Mouse (Mus musculus): ENCODE data around the gene Egf. TPM values are rescaled to one million over a fixed set of nuclear protein-coding genes. Genes with fewer than 3 reads are reported as not detected.

The Egf gene
- polyA plus RNA-seq, 1 experiment from 2014 or later, result 0.85 TPM

GRCm38 (mm10) chr3:129725592-129725991 lies 29.5 kb downstream of the Egf start:
- H3K4me3 ChIP-seq (ENCODE audit: low read depth, low read length), result peak overlapping the region; percentile 50; the same call in 1 of the 2 replicates
- peak; percentile 7; the same call in 1 of the 2 replicates for ATAC-seq

GRCm38 (mm10) chr3:129724961-129725501 lies 30.1 kb downstream of the Egf start:
- Histone ChIP-seq H3K9me3 (ENCODE audit: control insufficient read depth) (no peaks in the 10 kb centered on the region), H3K4me1 (replicated peaks; ENCODE audit: control insufficient read depth, insufficient read depth, low read length) (no peaks in the 10 kb centered on the region), H3K36me3 (ENCODE audit: control insufficient read depth, insufficient read depth) (no peaks in the 10 kb centered on the region), H3K4me2 (replicated peaks; ENCODE audit: low read depth) (peak overlapping the region; percentile 68), H3K27me3 (replicated peaks; ENCODE audit: control insufficient read depth, insufficient read depth, low read length) (no peaks in the 10 kb centered on the region), H3K4me3 (ENCODE audit: low read depth, low read length) (peak overlapping the region; percentile 50), H3K9ac (ENCODE audit: low read depth, low read length) (peak overlapping the region; percentile 24; the same call in 1 of the 2 replicates), H3K27ac (ENCODE audit: low read depth, low read length) (no peak overlapping the region; the same call in 1 of the 2 replicates)
- no peak for TF ChIP-seq CTCF (IDR thresholded peaks at IDR 0.05; ENCODE audit: low read depth)
- ATAC-seq, result peak; percentile 96
- 2% methylated on average over 24 of the region's 24 CpGs for WGBS

More at GRCm38 (mm10) chr3:129725592-129725991, 29.5 kb downstream of the Egf start:
- H3K9ac ChIP-seq (ENCODE audit: low read depth, low read length), result no peak overlapping the region
- TF ChIP-seq CTCF (IDR thresholded peaks at IDR 0.05; ENCODE audit: low read depth), result no peak
- H3K27me3 ChIP-seq (replicated peaks; ENCODE audit: control insufficient read depth, insufficient read depth, low read length), result no peaks in the 10 kb centered on the region
- no peaks in the 10 kb centered on the region for H3K9me3 ChIP-seq (ENCODE audit: control insufficient read depth)
- H3K4me2 ChIP-seq (replicated peaks; ENCODE audit: low read depth), result peak overlapping the region; percentile 68
- H3K36me3 ChIP-seq (ENCODE audit: control insufficient read depth, insufficient read depth), result no peaks in the 10 kb centered on the region
- no peak overlapping the region for H3K27ac ChIP-seq (ENCODE audit: low read depth, low read length)
- WGBS, result 78% methylated on average over 5 of the region's 5 CpGs
- H3K4me1 ChIP-seq (replicated peaks; ENCODE audit: control insufficient read depth, insufficient read depth, low read length), result no peaks in the 10 kb centered on the region

GRCm38 (mm10) chr3:129724505-129724904 lies 30.6 kb downstream of the Egf start:
- no peak for ATAC-seq
- 60% methylated on average over 5 of the region's 5 CpGs for WGBS
- no peak overlapping the region for H3K27ac ChIP-seq (ENCODE audit: low read depth, low read length)
- peak overlapping the region; percentile 68 for H3K4me2 ChIP-seq (replicated peaks; ENCODE audit: low read depth)
- H3K27me3 ChIP-seq (replicated peaks; ENCODE audit: control insufficient read depth, insufficient read depth, low read length), result no peaks in the 10 kb centered on the region
- peak overlapping the region; percentile 50 for H3K4me3 ChIP-seq (ENCODE audit: low read depth, low read length)
- H3K4me1 ChIP-seq (replicated peaks; ENCODE audit: control insufficient read depth, insufficient read depth, low read length), result no peaks in the 10 kb centered on the region
- peak overlapping the region; percentile 24; the same call in 1 of the 2 replicates for H3K9ac ChIP-seq (ENCODE audit: low read depth, low read length)
- H3K9me3 ChIP-seq (ENCODE audit: control insufficient read depth), result no peaks in the 10 kb centered on the region
- H3K36me3 ChIP-seq (ENCODE audit: control insufficient read depth, insufficient read depth), result no peaks in the 10 kb centered on the region
- no peak for TF ChIP-seq CTCF (IDR thresholded peaks at IDR 0.05; ENCODE audit: low read depth)

- H3K4me3 ChIP-seq (ENCODE audit: low read depth, low read length), result no peak overlapping the region
- H3K9ac ChIP-seq (ENCODE audit: low read depth, low read length), result no peak overlapping the region
- H3K4me1 ChIP-seq (replicated peaks; ENCODE audit: control insufficient read depth, insufficient read depth, low read length), result no peaks in the 10 kb centered on the region
- no peak overlapping the region for H3K4me2 ChIP-seq (replicated peaks; ENCODE audit: low read depth)
- no peaks in the 10 kb centered on the region for H3K9me3 ChIP-seq (ENCODE audit: control insufficient read depth)
- H3K27me3 ChIP-seq (replicated peaks; ENCODE audit: control insufficient read depth, insufficient read depth, low read length), result no peaks in the 10 kb centered on the region
- no peak overlapping the region for H3K27ac ChIP-seq (ENCODE audit: low read depth, low read length)
- TF ChIP-seq CTCF (IDR thresholded peaks at IDR 0.05; ENCODE audit: low read depth), result no peak
- WGBS, result 77% methylated on average over 4 of the region's 4 CpGs
- H3K36me3 ChIP-seq (ENCODE audit: control insufficient read depth, insufficient read depth), result no peaks in the 10 kb centered on the region
- no peak for ATAC-seq
Observed at GRCm38 (mm10) chr3:129723311-129723710, 31.8 kb downstream of the Egf start.

- Histone ChIP-seq H3K4me2 (replicated peaks; ENCODE audit: low read depth) (no peak overlapping the region), H3K27me3 (replicated peaks; ENCODE audit: control insufficient read depth, insufficient read depth, low read length) (no peaks in the 10 kb centered on the region), H3K4me1 (replicated peaks; ENCODE audit: control insufficient read depth, insufficient read depth, low read length) (no peaks in the 10 kb centered on the region), H3K4me3 (ENCODE audit: low read depth, low read length) (no peak overlapping the region), H3K9me3 (ENCODE audit: control insufficient read depth) (no peaks in the 10 kb centered on the region), H3K36me3 (ENCODE audit: control insufficient read depth, insufficient read depth) (no peaks in the 10 kb centered on the region), H3K9ac (ENCODE audit: low read depth, low read length) (no peak overlapping the region), H3K27ac (ENCODE audit: low read depth, low read length) (no peak overlapping the region)
- 61% methylated on average over 15 of the region's 15 CpGs for WGBS
- no peak for TF ChIP-seq CTCF (IDR thresholded peaks at IDR 0.05; ENCODE audit: low read depth)
- ATAC-seq, result no peak
Observed at GRCm38 (mm10) chr3:129714542-129715145, 40.5 kb downstream of the Egf start.

- Histone ChIP-seq H3K4me3 (ENCODE audit: low read depth, low read length) (no peak overlapping the region), H3K9ac (ENCODE audit: low read depth, low read length) (no peak overlapping the region), H3K4me2 (replicated peaks; ENCODE audit: low read depth) (no peak overlapping the region), H3K9me3 (ENCODE audit: control insufficient read depth) (no peaks in the 10 kb centered on the region), H3K4me1 (replicated peaks; ENCODE audit: control insufficient read depth, insufficient read depth, low read length) (no peaks in the 10 kb centered on the region), H3K27me3 (replicated peaks; ENCODE audit: control insufficient read depth, insufficient read depth, low read length) (no peaks in the 10 kb centered on the region), H3K36me3 (ENCODE audit: control insufficient read depth, insufficient read depth) (no peaks in the 10 kb centered on the region), H3K27ac (ENCODE audit: low read depth, low read length) (no peak overlapping the region)
- no peak for ATAC-seq
- 14% methylated on average over 5 of the region's 5 CpGs for WGBS
- peak; percentile 83 for TF ChIP-seq CTCF (IDR thresholded peaks at IDR 0.05; ENCODE audit: low read depth)
Observed at GRCm38 (mm10) chr3:129708157-129708556, 47.0 kb downstream of the Egf start.

Measured in intestine, postnatal 0 days (tissue).